Mouse (Mus musculus): ENCODE results near the gene Klk1b11. TPM values are rescaled to one million over a fixed set of nuclear protein-coding genes. Genes with fewer than 3 reads are reported as not detected.

Klk1b11 gene
- polyA plus RNA-seq, 1 experiment from 2014 or later, result not detected

Other genes with a start within 250 kb of the Klk1b11 start
- gene Klk12, start 227.0 kb upstream of the Klk1b11 start, polyA plus RNA-seq (2015; fragmentation: Nextera tagmentation; extraction: Ambion mirVana), result not detected in 2 replicates
- 0.33 TPM in 1 of 2 replicates, not detected in the other for gene Klk11, start 221.3 kb upstream of the Klk1b11 start, polyA plus RNA-seq (2015; fragmentation: Nextera tagmentation; extraction: Ambion mirVana)
- gene Klk10, start 214.8 kb upstream of the Klk1b11 start, polyA plus RNA-seq (2015; fragmentation: Nextera tagmentation; extraction: Ambion mirVana), result 0.10 and 0.51 TPM in 2 replicates
- gene Klk9, start 204.0 kb upstream of the Klk1b11 start, polyA plus RNA-seq (2015; fragmentation: Nextera tagmentation; extraction: Ambion mirVana), result 0.23 TPM in 1 of 2 replicates, not detected in the other
- gene Klk8, start 198.3 kb upstream of the Klk1b11 start, polyA plus RNA-seq (2015; fragmentation: Nextera tagmentation; extraction: Ambion mirVana), result 12.6 and 15.5 TPM in 2 replicates
- gene Klk7, start 184.6 kb upstream of the Klk1b11 start, polyA plus RNA-seq (2015; fragmentation: Nextera tagmentation; extraction: Ambion mirVana), result 0.24 TPM in 1 of 2 replicates, not detected in the other
- not detected in 2 replicates for gene Klk6, start 171.4 kb upstream of the Klk1b11 start, polyA plus RNA-seq (2015; fragmentation: Nextera tagmentation; extraction: Ambion mirVana)
- gene Klk5, start 153.9 kb upstream of the Klk1b11 start, polyA plus RNA-seq (2015; fragmentation: Nextera tagmentation; extraction: Ambion mirVana), result not detected in 2 replicates
- 0.28 TPM in 1 of 2 replicates, not detected in the other for gene Klk4, start 114.7 kb upstream of the Klk1b11 start, polyA plus RNA-seq (2015; fragmentation: Nextera tagmentation; extraction: Ambion mirVana)
- not detected in 2 replicates for gene Klk15, start 62.1 kb upstream of the Klk1b11 start, polyA plus RNA-seq (2015; fragmentation: Nextera tagmentation; extraction: Ambion mirVana)
- gene Klk1b8, start 45.2 kb upstream of the Klk1b11 start, polyA plus RNA-seq (2015; fragmentation: Nextera tagmentation; extraction: Ambion mirVana), result not detected in 2 replicates
- gene Klk1b1, start 29.1 kb upstream of the Klk1b11 start, polyA plus RNA-seq (2015; fragmentation: Nextera tagmentation; extraction: Ambion mirVana), result not detected in 2 replicates
- gene Klk1b9, start 19.8 kb upstream of the Klk1b11 start, polyA plus RNA-seq (2015; fragmentation: Nextera tagmentation; extraction: Ambion mirVana), result not detected in 2 replicates
- gene Klk1b26, start 16.3 kb downstream of the Klk1b11 start, polyA plus RNA-seq (2015; fragmentation: Nextera tagmentation; extraction: Ambion mirVana), result not detected in 2 replicates
- not detected in 2 replicates for gene Klk1b27, start 56.4 kb downstream of the Klk1b11 start, polyA plus RNA-seq (2015; fragmentation: Nextera tagmentation; extraction: Ambion mirVana)
- not detected in 2 replicates for gene Klk1b21, start 106.5 kb downstream of the Klk1b11 start, polyA plus RNA-seq (2015; fragmentation: Nextera tagmentation; extraction: Ambion mirVana)
- gene Klk1b22, start 116.8 kb downstream of the Klk1b11 start, polyA plus RNA-seq (2015; fragmentation: Nextera tagmentation; extraction: Ambion mirVana), result not detected in 2 replicates
- gene Klk1b16, start 140.9 kb downstream of the Klk1b11 start, polyA plus RNA-seq (2015; fragmentation: Nextera tagmentation; extraction: Ambion mirVana), result not detected in 2 replicates
- gene Klk1b24, start 192.4 kb downstream of the Klk1b11 start, polyA plus RNA-seq (2015; fragmentation: Nextera tagmentation; extraction: Ambion mirVana), result not detected in 2 replicates
- not detected in 2 replicates for gene Klk1b3, start 202.3 kb downstream of the Klk1b11 start, polyA plus RNA-seq (2015; fragmentation: Nextera tagmentation; extraction: Ambion mirVana)
- not detected in 2 replicates for gene Klk1b4, start 211.6 kb downstream of the Klk1b11 start, polyA plus RNA-seq (2015; fragmentation: Nextera tagmentation; extraction: Ambion mirVana)
- gene Klk1b5, start 220.1 kb downstream of the Klk1b11 start, polyA plus RNA-seq (2015; fragmentation: Nextera tagmentation; extraction: Ambion mirVana), result not detected in 2 replicates
- gene Klk1, start 229.5 kb downstream of the Klk1b11 start, polyA plus RNA-seq (2015; fragmentation: Nextera tagmentation; extraction: Ambion mirVana), result 0.51 TPM in 1 of 2 replicates, not detected in the other
- not detected in 2 replicates for gene Gm36864, start 240.3 kb downstream of the Klk1b11 start, polyA plus RNA-seq (2015; fragmentation: Nextera tagmentation; extraction: Ambion mirVana)